Mouse (Mus musculus): ENCODE measurements at regions not wholly inside any gene's neighbourhood (a gene's known extent, or its start where the extent isn't known, plus 50 kb on each side); places are given as distances from the start of the nearest gene placed in this dataset.
"Not testable (repeated sequence)": the region's sequence is repeated elsewhere in the genome, so short reads cannot be mapped to it uniquely, and the experiment has no call there.

DNA sequence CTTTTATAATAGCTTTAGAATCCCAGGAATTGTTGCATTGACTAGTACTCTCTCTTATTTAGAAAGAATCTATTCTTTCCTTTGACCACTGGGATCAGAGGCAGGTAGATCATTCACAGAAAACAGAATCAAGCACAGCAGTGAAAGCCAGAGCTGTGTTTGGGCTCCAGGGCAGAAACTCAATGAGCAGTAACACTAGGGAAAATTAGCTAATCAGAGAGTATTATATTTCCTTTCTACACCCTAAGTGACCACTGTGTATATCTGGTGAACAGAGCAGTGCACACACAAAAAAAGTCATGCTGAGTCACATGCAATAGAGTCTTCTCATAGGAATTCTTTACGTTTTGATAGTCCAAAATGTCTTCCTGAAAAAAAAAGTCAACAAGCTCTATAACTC is 542.5 kb upstream of the Klhl29 start:
- DNase-seq (no peak), ATAC-seq (ENCODE audit: low FRiP score, low TSS enrichment) (no peak)
- no peaks in the 10 kb centered on the region for H3K4me1 ChIP-seq (ENCODE audit: control insufficient read depth, insufficient read depth, low read length)
- H3K9me3 ChIP-seq (ENCODE audit: control insufficient read depth, low read length), result no peaks in the 10 kb centered on the region
- no peak overlapping the region for H3K9ac ChIP-seq (replicated peaks; ENCODE audit: low read length)
- no peak overlapping the region for H3K4me3 ChIP-seq (replicated peaks; ENCODE audit: low read depth, low read length)
- 72% methylated on average over 1 of the region's 1 CpGs for WGBS
- H3K27ac ChIP-seq (replicated peaks; ENCODE audit: low read depth, low read length), result no peak overlapping the region
- H3K27me3 ChIP-seq (ENCODE audit: control insufficient read depth, insufficient read depth, low read length), result no peaks in the 10 kb centered on the region
- H3K4me2 ChIP-seq (ENCODE audit: low read length), result no peak overlapping the region
- H3K36me3 ChIP-seq (ENCODE audit: control insufficient read depth, insufficient read depth, low read length), result no peaks in the 10 kb centered on the region

GRCm38 (mm10) chr12:5906251-5906650 is 530.8 kb upstream of the Klhl29 start:
- WGBS, result 55% methylated on average over 2 of the region's 2 CpGs
- Histone ChIP-seq H3K4me1 (ENCODE audit: control insufficient read depth, insufficient read depth, low read length) (no peaks in the 10 kb centered on the region), H3K36me3 (ENCODE audit: control insufficient read depth, insufficient read depth, low read length) (no peaks in the 10 kb centered on the region), H3K27ac (replicated peaks; ENCODE audit: low read depth, low read length) (no peak overlapping the region), H3K27me3 (ENCODE audit: control insufficient read depth, insufficient read depth, low read length) (no peaks in the 10 kb centered on the region), H3K9me3 (ENCODE audit: control insufficient read depth, low read length) (no peaks in the 10 kb centered on the region), H3K4me2 (ENCODE audit: low read length) (no peak overlapping the region), H3K9ac (replicated peaks; ENCODE audit: low read length) (no peak overlapping the region), H3K4me3 (replicated peaks; ENCODE audit: low read depth, low read length) (no peak overlapping the region)
- ATAC-seq (ENCODE audit: low FRiP score, low TSS enrichment), result no peak
- DNase-seq, result peak; percentile 42

DNA sequence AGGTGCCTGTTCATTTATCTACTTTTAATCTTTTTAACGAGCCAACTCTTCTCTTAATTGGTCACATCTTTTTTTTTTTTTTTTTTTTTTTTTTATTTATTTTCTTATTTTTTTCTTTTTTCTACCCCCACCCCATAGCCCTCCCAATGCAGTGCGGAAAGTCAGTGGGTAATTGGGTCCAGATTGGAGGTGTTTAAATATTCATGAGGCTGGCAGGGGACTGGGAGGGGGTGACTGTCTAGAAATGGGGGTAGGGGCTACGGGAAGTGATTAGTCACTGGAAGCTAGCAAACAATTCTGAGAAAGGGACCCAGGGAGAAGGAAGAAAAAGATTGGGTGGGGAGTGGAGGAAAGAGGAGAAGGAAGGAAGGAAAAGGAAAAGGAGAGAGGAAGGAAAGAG is 516.3 kb upstream of the Klhl29 start:
- H3K4me3 ChIP-seq (replicated peaks; ENCODE audit: low read depth, low read length); H3K9ac ChIP-seq (replicated peaks; ENCODE audit: low read length); H3K4me1 ChIP-seq (ENCODE audit: control insufficient read depth, insufficient read depth, low read length); ATAC-seq (ENCODE audit: low FRiP score, low TSS enrichment); H3K36me3 ChIP-seq (ENCODE audit: control insufficient read depth, insufficient read depth, low read length); DNase-seq; H3K27ac ChIP-seq (replicated peaks; ENCODE audit: low read depth, low read length); H3K9me3 ChIP-seq (ENCODE audit: control insufficient read depth, low read length); H3K4me2 ChIP-seq (ENCODE audit: low read length); H3K27me3 ChIP-seq (ENCODE audit: control insufficient read depth, insufficient read depth, low read length): not testable (repeated sequence)
- 55% methylated on average over 2 of the region's 3 CpGs for WGBS

DNA sequence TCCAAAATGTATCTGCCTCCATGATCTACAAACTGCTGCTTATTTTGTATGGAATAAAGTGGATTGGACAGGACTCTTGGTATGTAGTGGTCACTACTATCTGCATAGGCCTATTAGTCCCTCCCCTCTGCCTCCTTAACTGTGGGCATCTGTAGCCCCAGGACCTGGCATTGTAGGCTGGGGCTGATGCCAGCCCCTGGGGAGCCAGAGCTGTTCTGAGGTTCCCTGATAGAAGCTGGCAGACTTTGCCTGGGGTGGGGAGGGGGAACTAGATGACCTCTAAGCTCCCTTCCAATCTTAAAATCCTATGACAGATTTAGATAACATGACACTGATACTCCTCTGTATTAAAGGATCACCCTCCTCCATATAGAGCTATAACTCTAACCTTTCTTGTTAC is 491.2 kb upstream of the Klhl29 start:
- Histone ChIP-seq H3K27ac (replicated peaks; ENCODE audit: low read depth, low read length) (no peak overlapping the region), H3K4me1 (ENCODE audit: control insufficient read depth, insufficient read depth, low read length) (no peaks in the 10 kb centered on the region), H3K9me3 (ENCODE audit: control insufficient read depth, low read length) (no peaks in the 10 kb centered on the region), H3K36me3 (ENCODE audit: control insufficient read depth, insufficient read depth, low read length) (no peaks in the 10 kb centered on the region), H3K4me3 (replicated peaks; ENCODE audit: low read depth, low read length) (no peak overlapping the region), H3K9ac (replicated peaks; ENCODE audit: low read length) (no peak overlapping the region), H3K4me2 (ENCODE audit: low read length) (no peak overlapping the region), H3K27me3 (ENCODE audit: control insufficient read depth, insufficient read depth, low read length) (no peaks in the 10 kb centered on the region)
- no peak for ATAC-seq (ENCODE audit: low FRiP score, low TSS enrichment)
- no peak for DNase-seq

- Histone ChIP-seq H3K4me1 (ENCODE audit: control insufficient read depth, insufficient read depth, low read length) (no peaks in the 10 kb centered on the region), H3K9me3 (ENCODE audit: control insufficient read depth, low read length) (no peaks in the 10 kb centered on the region), H3K4me3 (replicated peaks; ENCODE audit: low read depth, low read length) (no peak overlapping the region), H3K27me3 (ENCODE audit: control insufficient read depth, insufficient read depth, low read length) (no peaks in the 10 kb centered on the region), H3K27ac (replicated peaks; ENCODE audit: low read depth, low read length) (no peak overlapping the region), H3K4me2 (ENCODE audit: low read length) (no peak overlapping the region), H3K9ac (replicated peaks; ENCODE audit: low read length) (no peak overlapping the region), H3K36me3 (ENCODE audit: control insufficient read depth, insufficient read depth, low read length) (no peaks in the 10 kb centered on the region)
- WGBS, result 70% methylated on average over 2 of the region's 2 CpGs
- ATAC-seq (ENCODE audit: low FRiP score, low TSS enrichment) (no peak), DNase-seq (no peak)
Measured at GRCm38 (mm10) chr12:5859795-5860194, 484.3 kb upstream of the Klhl29 start.

GRCm38 (mm10) chr12:5856421-5856820 is 480.9 kb upstream of the Klhl29 start:
- no peaks in the 10 kb centered on the region for H3K9me3 ChIP-seq (ENCODE audit: control insufficient read depth, low read length)
- H3K27me3 ChIP-seq (ENCODE audit: control insufficient read depth, insufficient read depth, low read length), result no peaks in the 10 kb centered on the region
- WGBS, result 47% methylated on average over 3 of the region's 3 CpGs
- no peak overlapping the region for H3K4me2 ChIP-seq (ENCODE audit: low read length)
- peak; percentile 11 for DNase-seq
- H3K4me1 ChIP-seq (ENCODE audit: control insufficient read depth, insufficient read depth, low read length), result no peaks in the 10 kb centered on the region
- H3K4me3 ChIP-seq (replicated peaks; ENCODE audit: low read depth, low read length), result no peak overlapping the region
- H3K36me3 ChIP-seq (ENCODE audit: control insufficient read depth, insufficient read depth, low read length), result no peaks in the 10 kb centered on the region
- H3K27ac ChIP-seq (replicated peaks; ENCODE audit: low read depth, low read length), result no peak overlapping the region
- H3K9ac ChIP-seq (replicated peaks; ENCODE audit: low read length), result no peak overlapping the region
- ATAC-seq (ENCODE audit: low FRiP score, low TSS enrichment), result no peak

- H3K27ac ChIP-seq (replicated peaks; ENCODE audit: low read depth, low read length), result no peak overlapping the region
- no peak for DNase-seq
- no peak overlapping the region for H3K4me3 ChIP-seq (replicated peaks; ENCODE audit: low read depth, low read length)
- no peak overlapping the region for H3K9ac ChIP-seq (replicated peaks; ENCODE audit: low read length)
- no peaks in the 10 kb centered on the region for H3K27me3 ChIP-seq (ENCODE audit: control insufficient read depth, insufficient read depth, low read length)
- H3K4me1 ChIP-seq (ENCODE audit: control insufficient read depth, insufficient read depth, low read length), result peaks cover 7% of the 10 kb centered on the region; the same call in 1 of the 2 replicates
- no peak for ATAC-seq (ENCODE audit: low FRiP score, low TSS enrichment)
- no peak overlapping the region for H3K4me2 ChIP-seq (ENCODE audit: low read length)
- WGBS, result 92% methylated on average over 2 of the region's 2 CpGs
- H3K36me3 ChIP-seq (ENCODE audit: control insufficient read depth, insufficient read depth, low read length), result no peaks in the 10 kb centered on the region
- H3K9me3 ChIP-seq (ENCODE audit: control insufficient read depth, low read length), result no peaks in the 10 kb centered on the region
Measured at GRCm38 (mm10) chr12:5810427-5810826, 434.9 kb upstream of the Klhl29 start.

- no peaks in the 10 kb centered on the region for H3K27me3 ChIP-seq (ENCODE audit: control insufficient read depth, insufficient read depth, low read length)
- H3K9ac ChIP-seq (replicated peaks; ENCODE audit: low read length), result no peak overlapping the region
- DNase-seq (no peak), ATAC-seq (ENCODE audit: low FRiP score, low TSS enrichment) (no peak)
- H3K27ac ChIP-seq (replicated peaks; ENCODE audit: low read depth, low read length), result no peak overlapping the region
- no peak overlapping the region for H3K4me3 ChIP-seq (replicated peaks; ENCODE audit: low read depth, low read length)
- H3K4me2 ChIP-seq (ENCODE audit: low read length), result no peak overlapping the region
- WGBS, result 78% methylated on average over 4 of the region's 4 CpGs
- H3K4me1 ChIP-seq (ENCODE audit: control insufficient read depth, insufficient read depth, low read length), result peaks cover 7% of the 10 kb centered on the region; the same call in 1 of the 2 replicates
- H3K9me3 ChIP-seq (ENCODE audit: control insufficient read depth, low read length), result no peaks in the 10 kb centered on the region
- H3K36me3 ChIP-seq (ENCODE audit: control insufficient read depth, insufficient read depth, low read length), result no peaks in the 10 kb centered on the region
Measured at GRCm38 (mm10) chr12:5810009-5810408, 434.5 kb upstream of the Klhl29 start.

DNA sequence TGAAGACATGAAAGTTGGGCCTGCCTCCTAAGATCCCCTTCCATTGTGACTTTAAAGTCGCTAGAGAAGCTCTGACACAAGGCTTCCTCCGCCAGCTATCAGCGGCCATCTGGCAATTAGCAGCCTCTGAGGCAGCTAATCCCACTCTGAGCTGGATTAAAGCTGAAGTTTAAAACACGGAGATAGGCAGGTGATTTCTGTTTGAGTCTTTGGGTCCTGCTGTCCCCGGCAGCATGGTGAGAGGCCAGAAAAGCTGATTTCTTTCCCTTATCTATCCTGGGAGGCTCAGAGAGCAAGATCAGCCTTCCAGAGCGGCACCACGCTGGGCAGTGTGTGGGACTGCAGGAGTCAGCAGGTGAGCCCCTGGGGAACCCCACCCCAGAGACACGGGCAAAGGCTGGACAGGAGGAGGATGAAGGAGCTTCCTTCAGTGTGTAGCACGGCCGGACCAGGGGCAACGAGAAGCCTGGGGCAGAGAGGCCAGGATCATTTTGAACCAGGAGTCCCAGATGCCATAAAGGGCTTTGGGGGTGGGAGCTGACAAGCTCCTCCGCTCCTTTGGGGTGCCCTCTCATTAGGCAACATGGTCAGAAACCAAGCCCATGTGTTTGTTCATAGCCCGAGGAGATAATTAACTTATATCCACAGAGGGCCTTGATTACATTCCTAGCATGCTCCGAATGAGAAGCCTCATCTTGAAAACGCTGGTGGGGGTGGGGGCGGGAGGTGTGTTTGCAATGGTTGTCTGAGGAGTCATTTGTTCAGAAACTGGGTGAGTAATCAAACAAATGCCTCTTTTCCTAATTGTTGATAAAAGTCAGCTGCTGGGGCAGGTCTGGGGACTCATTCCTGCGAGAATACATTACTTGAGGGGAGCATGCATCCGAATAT is 432.8 kb upstream of the Klhl29 start:
- no peaks in the 10 kb centered on the region for H3K36me3 ChIP-seq (ENCODE audit: control insufficient read depth, insufficient read depth, low read length)
- H3K4me2 ChIP-seq (ENCODE audit: low read length), result peak overlapping the region; percentile 24; the same call in 1 of the 2 replicates
- ATAC-seq (ENCODE audit: low FRiP score, low TSS enrichment), result peak; percentile 60

More for the DNA sequence above, 432.8 kb upstream of the Klhl29 start:
- H3K4me3 ChIP-seq (replicated peaks; ENCODE audit: low read depth, low read length), result no peak overlapping the region
- 14% methylated on average over 18 of the region's 18 CpGs for WGBS
- no peaks in the 10 kb centered on the region for H3K27me3 ChIP-seq (ENCODE audit: control insufficient read depth, insufficient read depth, low read length)
- no peak overlapping the region for H3K27ac ChIP-seq (replicated peaks; ENCODE audit: low read depth, low read length)
- no peak overlapping the region for H3K9ac ChIP-seq (replicated peaks; ENCODE audit: low read length)
- H3K4me1 ChIP-seq (ENCODE audit: control insufficient read depth, insufficient read depth, low read length), result peaks cover 7% of the 10 kb centered on the region; the same call in 1 of the 2 replicates
- H3K9me3 ChIP-seq (ENCODE audit: control insufficient read depth, low read length), result no peaks in the 10 kb centered on the region
- peak; percentile 51 for DNase-seq

Data from midbrain, embryonic 14.5 days (tissue).